Mouse (Mus musculus): Measurements from ENCODE around the gene Spry1.

DNA sequence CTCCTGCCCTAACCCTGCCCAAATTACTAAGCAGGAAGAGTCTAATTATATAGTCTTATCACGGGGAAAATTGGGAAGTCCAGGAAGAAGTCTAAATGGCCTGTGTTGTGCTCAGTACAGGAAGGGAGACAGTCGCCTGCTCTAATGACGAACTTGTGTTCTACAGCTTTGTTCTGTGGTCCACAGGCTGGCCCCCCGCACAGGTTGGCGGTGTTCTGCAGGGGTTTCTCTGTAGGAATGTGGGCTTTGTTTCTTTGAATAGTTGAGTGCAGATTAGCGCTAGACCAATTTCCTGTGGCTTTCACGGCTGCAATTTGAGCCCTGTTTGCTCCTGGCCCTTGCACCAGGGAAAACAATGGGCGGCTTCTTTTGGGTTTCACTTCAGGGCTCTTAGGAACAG is 17.3 kb downstream of the Spry1 start:
- no peak for TF ChIP-seq CTCF (IDR thresholded peaks at IDR 0.05; ENCODE audit: insufficient read depth, low read depth, low read length)
- TF ChIP-seq POLR2A (IDR thresholded peaks at IDR 0.05; ENCODE audit: insufficient read depth, low read depth, low read length), result no peak
